Mouse (Mus musculus): ENCODE data around the gene Nav2.

Gene Nav2

DNA sequence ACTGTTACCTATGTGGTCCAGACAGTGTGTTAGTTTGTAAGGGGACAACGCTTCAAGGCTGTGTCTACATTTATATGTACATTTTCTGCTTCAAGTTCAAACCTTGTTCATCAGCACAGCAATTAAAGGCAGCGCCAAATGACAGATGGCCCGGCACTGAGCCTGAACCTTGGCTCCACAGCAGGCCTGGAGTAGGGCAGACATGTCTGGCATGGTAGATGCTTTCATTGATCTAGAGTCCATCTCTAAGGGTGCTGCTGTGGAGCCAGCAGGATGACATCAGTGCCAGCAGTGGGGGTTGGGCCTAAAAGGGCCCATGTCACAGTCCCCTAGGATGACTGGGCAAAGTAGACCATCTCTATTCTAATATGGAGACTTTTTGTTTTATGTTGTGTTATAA is 186.0 kb downstream of the Nav2 start:
- DNase-seq (ENCODE audit: low read depth, low spot score), result no peak

DNA sequence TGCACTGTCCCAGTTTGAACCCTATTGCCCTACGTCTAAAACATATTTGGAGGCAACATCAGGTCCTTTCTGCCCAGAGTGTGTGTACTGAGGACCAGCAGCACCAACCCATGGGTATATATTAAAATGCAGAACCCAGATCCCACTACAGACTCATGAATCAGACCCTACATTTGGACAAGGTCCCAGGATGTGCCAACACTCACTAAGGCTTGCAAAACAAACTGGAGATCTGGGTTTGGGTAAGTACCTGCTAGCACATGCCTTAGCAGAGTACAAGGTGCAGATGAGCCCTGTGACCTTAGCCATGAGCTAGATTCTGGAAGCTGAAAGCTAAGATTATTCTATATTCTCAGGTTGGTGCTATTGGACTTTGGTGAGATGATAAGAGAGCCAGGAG is 192.8 kb downstream of the Nav2 start:
- DNase-seq (ENCODE audit: low read depth, low spot score), result no peak

GRCm38 (mm10) chr7:49102223-49102622 is 193.7 kb downstream of the Nav2 start:
- no peak for DNase-seq (ENCODE audit: low read depth, low spot score)

GRCm38 (mm10) chr7:49104376-49104775 is 195.9 kb downstream of the Nav2 start:
- DNase-seq (ENCODE audit: low read depth, low spot score), result no peak

GRCm38 (mm10) chr7:49104793-49105192 is 196.3 kb downstream of the Nav2 start:
- DNase-seq (ENCODE audit: low read depth, low spot score), result no peak

DNA sequence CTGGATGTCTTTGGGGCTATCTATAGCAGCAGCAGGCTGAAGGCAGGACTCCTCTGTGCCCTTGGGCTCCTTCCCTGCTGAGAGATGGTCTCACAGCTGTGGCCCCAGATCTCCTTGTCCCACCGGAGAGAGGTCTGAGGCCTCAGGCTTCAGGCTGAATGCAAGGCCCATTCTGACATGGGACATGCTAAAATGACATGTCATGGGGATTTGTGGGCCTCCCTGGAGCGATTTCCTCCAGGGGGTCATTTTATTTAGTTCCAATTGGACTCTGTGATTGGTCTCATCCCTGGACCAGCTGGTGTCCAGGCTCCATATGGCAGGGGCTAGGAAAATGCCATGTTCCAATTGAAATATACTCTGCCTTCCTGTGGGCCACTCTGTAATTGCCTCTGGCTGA is 197.0 kb downstream of the Nav2 start:
- DNase-seq (ENCODE audit: low read depth, low spot score), result no peak

GRCm38 (mm10) chr7:49108076-49108475 is 199.6 kb downstream of the Nav2 start:
- no peak for DNase-seq (ENCODE audit: low read depth, low spot score)

- peak; percentile 33 for DNase-seq (ENCODE audit: low read depth, low spot score)
These were observed 210.5 kb downstream of the Nav2 start for GRCm38 (mm10) chr7:49119016-49119415.

DNA sequence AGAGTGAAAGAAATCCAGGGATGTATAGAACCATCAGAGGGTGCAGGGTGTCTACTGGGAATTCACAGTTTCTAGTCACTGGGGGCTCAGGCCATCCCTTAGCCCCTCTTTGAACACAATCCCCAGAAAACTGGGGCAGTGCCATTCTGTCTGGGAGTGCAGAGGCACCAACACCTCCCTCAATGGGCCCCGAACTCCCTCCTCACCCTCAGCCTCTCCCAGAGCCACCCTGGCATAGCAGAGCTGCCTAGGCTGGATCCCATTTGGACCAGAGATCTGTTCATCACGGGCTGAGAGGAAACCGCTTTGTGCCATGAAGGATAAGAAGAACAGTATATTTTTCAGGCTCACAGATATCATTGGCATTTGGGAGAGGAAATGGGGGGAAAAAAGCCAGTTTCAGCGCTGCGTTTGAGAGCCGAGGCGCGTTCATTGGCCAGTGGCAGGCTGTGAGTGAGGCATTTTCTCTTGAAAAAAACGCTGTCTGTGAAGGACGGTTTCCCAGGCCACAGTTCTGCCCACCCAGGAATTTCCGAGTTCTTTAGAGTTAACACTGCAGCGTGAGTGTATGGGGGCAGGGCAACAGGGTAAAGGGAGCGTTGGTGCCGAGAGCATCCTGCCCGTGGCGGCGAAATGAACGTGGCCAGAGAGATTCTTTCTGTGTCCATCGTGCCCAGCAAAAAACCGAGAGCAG is 211.4 kb downstream of the Nav2 start:
- no peak for DNase-seq (ENCODE audit: low read depth, low spot score)

DNA sequence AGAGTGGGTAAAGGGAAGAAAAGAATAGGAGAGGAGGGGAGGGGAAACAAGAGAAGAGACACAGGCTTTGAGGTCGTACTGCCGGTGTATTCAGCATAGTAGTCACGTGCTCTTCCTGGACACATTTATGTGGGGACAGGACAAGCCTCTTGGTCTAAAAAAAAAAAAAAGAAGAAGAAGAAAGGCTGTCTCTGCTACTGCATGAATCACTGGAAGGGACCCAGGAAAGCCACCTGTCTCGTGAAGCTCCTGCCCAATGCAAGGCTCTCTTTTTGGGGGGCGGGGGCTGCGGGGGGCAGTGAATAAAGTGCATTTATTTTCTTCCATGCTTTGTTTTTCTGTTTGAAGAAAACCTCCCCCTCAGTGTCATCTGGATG is 212.0 kb downstream of the Nav2 start:
- DNase-seq (ENCODE audit: low read depth, low spot score), result no peak

- DNase-seq (ENCODE audit: low read depth, low spot score), result peak; percentile 68
These were observed 212.6 kb downstream of the Nav2 start for GRCm38 (mm10) chr7:49120935-49121691.

DNA sequence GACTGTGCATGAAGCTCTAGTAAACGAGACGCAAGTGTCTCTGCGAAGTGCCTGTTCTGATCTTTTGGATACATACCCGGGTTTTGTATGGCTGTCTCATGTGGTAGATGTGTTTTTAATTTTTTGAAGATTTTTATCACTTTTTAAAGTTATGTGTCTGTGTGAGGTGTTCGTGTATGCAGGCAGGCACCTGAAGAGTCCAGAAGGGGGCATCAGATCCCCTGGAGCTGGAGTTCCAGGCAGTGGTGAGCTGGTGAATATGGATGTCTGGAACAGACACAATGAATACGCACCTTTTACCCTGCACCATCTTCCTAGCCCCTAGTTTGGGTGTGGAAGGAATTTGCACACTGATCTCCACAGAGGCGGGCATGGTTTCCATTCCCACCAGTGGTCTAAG is 214.0 kb downstream of the Nav2 start:
- DNase-seq (ENCODE audit: low read depth, low spot score), result no peak

- DNase-seq (ENCODE audit: low read depth, low spot score), result peak; percentile 61
These were observed 217.0 kb downstream of the Nav2 start for GRCm38 (mm10) chr7:49125545-49125944.

GRCm38 (mm10) chr7:49128224-49128623 is 219.7 kb downstream of the Nav2 start:
- DNase-seq (ENCODE audit: low read depth, low spot score), result no peak

GRCm38 (mm10) chr7:49132851-49133351 is 224.4 kb downstream of the Nav2 start:
- DNase-seq (ENCODE audit: low read depth, low spot score), result peak; percentile 68

GRCm38 (mm10) chr7:49134396-49134795 is 225.9 kb downstream of the Nav2 start:
- DNase-seq (ENCODE audit: low read depth, low spot score), result no peak

- peak; percentile 75 for DNase-seq (ENCODE audit: low read depth, low spot score)
These were observed 231.2 kb downstream of the Nav2 start for GRCm38 (mm10) chr7:49139762-49140161.

DNA sequence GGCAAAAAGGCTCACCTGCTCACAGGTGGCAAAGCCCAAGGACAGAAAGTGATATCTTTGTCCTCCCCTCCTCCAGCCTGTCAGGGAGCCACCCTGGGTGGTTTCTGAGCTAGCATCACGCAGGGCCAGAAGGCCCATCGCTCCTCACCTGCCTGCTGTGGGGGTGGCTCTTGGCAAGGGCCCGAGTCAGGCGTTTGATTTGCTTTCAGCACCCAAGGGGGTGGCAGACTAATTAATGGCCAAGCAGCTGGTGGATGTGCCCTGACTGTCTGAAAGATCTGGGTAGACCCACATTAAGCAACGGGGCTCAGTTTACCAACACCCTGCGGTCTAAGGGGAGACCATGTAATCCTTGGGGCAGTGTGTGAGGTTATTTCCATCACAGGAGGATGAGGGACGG is 235.4 kb downstream of the Nav2 start:
- no peak for DNase-seq (ENCODE audit: low read depth, low spot score)

- DNase-seq (ENCODE audit: low read depth, low spot score), result no peak
These were observed 237.5 kb downstream of the Nav2 start for GRCm38 (mm10) chr7:49145749-49146670.

- no peak for DNase-seq (ENCODE audit: low read depth, low spot score)
These were observed 243.8 kb downstream of the Nav2 start for GRCm38 (mm10) chr7:49152297-49152696.

DNA sequence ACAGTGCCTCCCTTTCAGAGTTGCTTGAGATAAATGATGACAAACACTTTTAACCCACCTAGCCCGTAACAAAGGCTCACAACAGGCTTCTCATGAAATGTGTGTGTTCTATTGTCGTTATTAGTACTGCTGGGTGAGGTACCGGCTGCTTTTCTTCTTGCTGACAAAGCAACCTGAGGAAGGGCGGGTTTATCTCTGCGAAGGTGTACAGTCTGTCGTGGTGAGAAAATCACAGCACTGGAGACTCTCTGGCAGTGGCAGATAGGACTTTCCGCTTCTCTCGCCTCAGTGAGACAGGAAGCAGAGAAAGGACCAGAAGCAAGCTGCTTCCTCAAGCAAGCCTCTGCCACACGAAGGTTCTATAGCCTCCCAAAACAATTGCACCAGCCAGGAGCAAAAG is 244.2 kb downstream of the Nav2 start:
- DNase-seq (ENCODE audit: low read depth, low spot score), result no peak
